Mouse (Mus musculus) hindbrain, embryonic 15.5 days (tissue): ENCODE measurements at regions not wholly inside any gene's neighbourhood (a gene's known extent, or its start where the extent isn't known, plus 50 kb on each side); places are given as distances from the start of the nearest gene placed in this dataset.
"Not testable (repeated sequence)": the region's sequence is repeated elsewhere in the genome, so short reads cannot be mapped to it uniquely, and the experiment has no call there.

Experiments used
- ATAC-seq: fragments of 200-750 bp; cut with Nextera tagmentation; 2 replicates; pipeline ENCODE4 v1.8.0; 2017; ENCODE audit warnings: low read depth, moderate number of reproducible peaks, moderate TSS enrichment; ENCODE audit not compliant: low FRiP score
- H3K27ac ChIP-seq: fragments of 300-500 bp; sonication (generic); replicated peaks from 2 replicates; pipeline ENCODE4 v1.5.1; 2015; ENCODE audit warnings: mild to moderate bottlenecking, inconsistent platforms
- H3K27me3 ChIP-seq: fragments of 300-500 bp; sonication (generic); 2 replicates; pipeline ENCODE4 v1.6.1; 2015; ENCODE audit warnings: control low read depth, inconsistent platforms
- H3K36me3 ChIP-seq: fragments of 300-500 bp; sonication (generic); 2 replicates; pipeline ENCODE4 v1.6.1; 2015; ENCODE audit warnings: control low read depth, inconsistent platforms
- H3K4me1 ChIP-seq: fragments of 300-500 bp; sonication (generic); replicated peaks from 2 replicates; pipeline ENCODE4 v1.6.1; 2015; ENCODE audit warnings: control low read depth, inconsistent platforms
- H3K4me2 ChIP-seq: fragments of 300-500 bp; sonication (generic); 2 replicates; pipeline ENCODE4 v1.6.1; 2015; ENCODE audit warnings: moderate library complexity, mild to moderate bottlenecking, inconsistent platforms
- H3K4me3 ChIP-seq: fragments of 300-500 bp; sonication (generic); 2 replicates; pipeline ENCODE4 v1.5.1; 2015; ENCODE audit warnings: mild to moderate bottlenecking, inconsistent platforms
- H3K9ac ChIP-seq: fragments of 300-500 bp; sonication (generic); 2 replicates; pipeline ENCODE4 v1.6.1; 2015; ENCODE audit warnings: inconsistent platforms
- H3K9me3 ChIP-seq: fragments of 300-500 bp; sonication (generic); 2 replicates; pipeline ENCODE4 v1.6.1; 2016; ENCODE audit warnings: control low read depth, inconsistent platforms
- WGBS: fragments of 180-500 bp; shearing (Covaris S2); methylation state at CpG from one replicate; pipeline ENCODE4 v1.1.7; 2015; 5-methylcytosine and 5-hydroxymethylcytosine counted together

DNA sequence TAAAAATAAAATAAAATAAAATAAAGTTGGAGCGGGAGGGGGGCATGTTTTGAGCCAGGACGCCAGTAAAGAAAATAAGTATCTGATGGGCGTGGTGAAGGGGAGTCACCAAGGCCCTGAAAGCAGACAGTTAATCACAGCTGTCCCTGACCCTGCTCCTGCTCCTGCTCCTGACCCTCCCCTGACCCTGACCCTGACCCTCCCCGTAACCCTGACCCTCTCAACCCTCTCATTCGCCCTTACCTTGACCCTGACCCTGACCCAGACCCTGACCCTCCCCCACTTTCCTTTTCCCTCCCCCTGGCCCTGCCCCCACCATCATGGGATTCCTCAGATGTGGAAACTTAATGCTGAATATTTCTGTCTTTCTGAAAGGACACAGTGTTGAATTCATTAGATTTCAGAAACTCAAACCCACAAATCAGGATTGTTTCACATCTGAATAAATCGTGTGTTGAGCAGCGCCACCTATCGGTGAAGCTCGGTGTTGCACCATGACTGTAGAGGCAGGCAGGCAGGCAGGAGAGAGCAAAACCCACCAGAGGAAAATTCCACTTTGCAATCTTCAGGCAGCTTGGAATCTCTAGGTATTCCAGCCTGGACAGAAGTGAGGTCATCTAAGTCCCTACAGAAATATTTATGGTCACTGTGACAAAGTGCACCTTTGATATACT, 145.9 kb upstream of the Rhobtb1 start:
- Histone ChIP-seq H3K9ac (no peak overlapping the region), H3K4me2 (no peak overlapping the region), H3K9me3 (no peaks in the 10 kb centered on the region), H3K27ac (no peak overlapping the region), H3K27me3 (no peaks in the 10 kb centered on the region), H3K36me3 (no peaks in the 10 kb centered on the region), H3K4me3 (no peak overlapping the region), H3K4me1 (no peaks in the 10 kb centered on the region)
- ATAC-seq, result no peak
- WGBS, result 48% methylated on average over 9 of the region's 9 CpGs

DNA sequence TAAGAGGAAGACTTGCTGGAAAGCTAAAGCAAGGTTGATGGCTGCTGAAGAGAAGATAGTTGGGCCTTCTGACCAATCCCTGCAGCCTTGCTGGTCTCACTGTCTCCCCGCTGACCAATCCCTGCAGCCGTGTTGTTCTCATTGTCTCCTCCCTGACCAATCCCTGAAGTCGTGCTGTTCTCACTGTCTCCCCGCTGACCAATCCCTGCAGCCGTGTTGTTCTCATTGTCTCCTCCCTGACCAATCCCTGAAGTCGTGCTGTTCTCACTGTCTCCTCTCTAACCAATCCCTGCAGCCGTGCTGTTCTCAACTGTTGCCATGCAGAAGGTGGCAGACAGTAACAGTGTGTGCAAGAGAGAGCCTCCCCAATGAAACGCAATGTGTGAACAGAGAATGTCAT, 142.6 kb upstream of the Rhobtb1 start:
- not testable (repeated sequence) for ATAC-seq, H3K9me3 ChIP-seq, H3K36me3 ChIP-seq, H3K9ac ChIP-seq, H3K4me1 ChIP-seq, H3K27me3 ChIP-seq, H3K27ac ChIP-seq, H3K4me2 ChIP-seq, H3K4me3 ChIP-seq
- WGBS, result 93% methylated on average over 8 of the region's 8 CpGs

DNA sequence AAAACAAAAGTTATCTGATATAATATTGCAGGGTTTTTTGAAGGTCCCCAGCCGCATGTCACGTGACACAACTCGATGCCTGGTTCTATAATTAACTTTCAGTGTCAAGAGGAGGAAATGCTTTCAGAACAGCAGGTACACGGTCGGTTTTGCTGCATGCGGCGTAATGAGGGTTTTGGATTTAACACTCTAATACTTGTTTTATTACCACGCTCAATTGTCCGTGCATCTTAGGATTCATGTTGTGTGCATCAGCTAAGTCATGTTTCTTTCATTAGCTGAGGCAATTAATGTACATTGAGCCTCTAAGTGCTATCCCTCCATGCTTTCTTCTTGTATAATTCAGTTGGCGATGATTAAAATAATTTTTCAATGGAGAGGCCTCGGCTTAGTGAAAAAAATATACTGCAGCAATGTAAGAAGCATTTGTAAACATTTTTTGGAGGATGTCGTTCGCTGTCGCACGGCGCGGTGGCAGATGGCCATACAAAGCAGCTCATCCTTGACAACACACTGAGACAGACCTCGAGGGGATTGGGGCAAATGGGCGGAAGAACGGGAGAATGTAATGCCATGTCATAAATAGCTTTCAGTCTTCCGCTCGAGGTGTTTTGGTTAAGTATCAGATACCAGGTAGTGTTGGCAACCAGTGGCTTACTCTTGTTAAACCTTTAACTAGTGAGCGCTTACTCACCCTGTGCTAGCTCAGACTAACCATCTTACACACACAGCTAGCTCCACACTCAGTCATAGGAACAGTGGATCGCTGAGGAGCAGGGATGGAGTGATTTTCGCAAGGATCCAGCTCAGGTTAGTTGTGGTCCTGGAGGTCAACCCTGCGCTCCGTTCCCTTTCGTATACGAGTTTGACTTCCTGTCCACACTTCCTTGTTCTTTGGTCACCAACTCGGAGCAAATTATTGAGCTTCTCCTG, 130.2 kb upstream of the Rhobtb1 start:
- no peaks in the 10 kb centered on the region for H3K27me3 ChIP-seq
- no peaks in the 10 kb centered on the region for H3K9me3 ChIP-seq
- H3K4me3 ChIP-seq, result peak overlapping the region; percentile 15; the same call in 1 of the 2 replicates
- ATAC-seq, result peak; percentile 65; the same call in 1 of the 2 replicates
- 47% methylated on average over 30 of the region's 30 CpGs for WGBS
- no peaks in the 10 kb centered on the region for H3K36me3 ChIP-seq
- peaks cover 11% of the 10 kb centered on the region for H3K4me1 ChIP-seq
- 0 out of 2 replicates have a peak overlapping the region, but pooled peaks have one; percentile 8 for H3K9ac ChIP-seq
- H3K27ac ChIP-seq, result peak overlapping the region; percentile 66
- peak overlapping the region; percentile 46 for H3K4me2 ChIP-seq

DNA sequence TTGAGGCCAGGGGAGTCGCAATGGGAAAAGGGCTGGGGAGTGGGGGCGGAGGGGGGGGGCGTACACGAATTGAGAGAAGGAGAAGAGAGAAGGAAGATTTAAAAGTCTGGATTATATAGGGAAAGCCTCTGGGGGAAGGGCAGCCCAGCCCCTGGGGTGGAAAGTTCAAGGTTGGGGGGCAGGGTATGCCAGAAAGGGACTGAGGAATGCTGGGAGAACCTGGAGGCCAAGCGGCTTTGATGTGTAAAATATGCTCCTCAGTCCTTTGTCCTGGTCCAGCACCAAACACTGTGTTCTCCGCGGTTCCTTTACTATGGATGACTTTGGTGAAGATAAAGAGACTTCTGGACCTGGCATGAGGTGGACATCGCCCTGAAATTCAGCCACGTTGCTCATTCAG, 117.8 kb upstream of the Rhobtb1 start:
- Histone ChIP-seq H3K27me3 (no peaks in the 10 kb centered on the region), H3K4me3 (no peak overlapping the region), H3K27ac (no peak overlapping the region), H3K9me3 (no peaks in the 10 kb centered on the region), H3K4me2 (no peak overlapping the region), H3K36me3 (no peaks in the 10 kb centered on the region), H3K4me1 (no peaks in the 10 kb centered on the region), H3K9ac (no peak overlapping the region)
- no peak for ATAC-seq
- 70% methylated on average over 9 of the region's 9 CpGs for WGBS

DNA sequence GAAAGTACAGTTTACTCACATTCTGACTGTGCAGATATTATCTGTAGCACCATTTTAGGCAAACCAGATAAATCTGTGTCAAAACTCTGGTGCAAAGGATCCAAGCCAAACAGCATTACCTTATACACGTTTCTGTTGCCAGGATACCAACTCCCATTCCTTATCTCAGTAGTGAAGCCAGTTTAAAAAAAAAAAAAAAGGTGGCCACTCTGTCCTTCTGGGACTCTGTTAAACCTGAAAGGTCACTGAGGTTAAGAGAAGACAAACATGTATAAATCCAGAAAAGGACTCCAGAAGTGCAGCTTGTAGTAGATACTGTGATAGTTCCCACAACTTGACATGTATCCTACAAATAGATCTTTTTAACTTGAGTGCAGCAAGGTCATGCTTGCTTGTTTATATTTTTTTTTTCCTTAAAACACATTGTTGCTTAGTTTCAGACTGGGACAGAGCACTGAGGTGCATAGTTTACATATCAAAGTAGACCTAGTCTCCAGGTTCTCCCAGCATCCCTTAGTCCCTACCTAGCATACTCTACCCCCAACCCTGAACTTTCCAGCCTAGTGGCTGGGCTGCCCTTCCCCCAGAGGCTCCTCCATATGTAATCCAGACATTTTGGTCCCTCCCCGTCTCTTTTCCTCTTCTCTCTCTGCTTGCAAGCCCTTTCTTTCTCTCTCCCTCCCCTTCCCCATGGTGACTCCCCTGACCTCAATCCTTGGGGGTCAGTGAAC, 116.7 kb upstream of the Rhobtb1 start:
- Histone ChIP-seq H3K27me3 (no peaks in the 10 kb centered on the region), H3K4me3 (no peak overlapping the region), H3K4me1 (no peaks in the 10 kb centered on the region), H3K36me3 (no peaks in the 10 kb centered on the region), H3K9me3 (no peaks in the 10 kb centered on the region), H3K27ac (no peak overlapping the region), H3K4me2 (no peak overlapping the region), H3K9ac (no peak overlapping the region)
- no peak for ATAC-seq
- WGBS, result 41% methylated on average over 2 of the region's 2 CpGs

DNA sequence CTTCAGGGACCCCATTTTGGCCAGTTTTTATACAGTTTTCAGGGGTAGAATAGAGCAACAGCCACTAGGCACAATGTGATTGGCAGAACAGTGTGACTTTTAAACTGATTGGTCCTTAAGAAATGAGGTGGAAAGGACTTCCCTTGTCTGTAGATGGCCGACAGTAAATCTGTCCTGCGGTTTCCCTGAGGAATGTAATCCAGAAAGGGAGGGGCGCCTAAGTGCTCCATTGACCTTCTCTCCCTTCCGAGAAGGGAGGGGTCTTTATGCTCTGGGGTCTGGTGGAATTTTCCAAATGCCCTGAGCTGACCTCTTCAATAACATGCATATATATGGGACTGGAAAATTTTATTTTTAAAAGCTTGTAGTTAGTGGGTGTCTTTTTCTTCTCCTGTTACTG, 115.7 kb upstream of the Rhobtb1 start:
- not testable (repeated sequence) for H3K9ac ChIP-seq, H3K27me3 ChIP-seq, ATAC-seq, H3K4me1 ChIP-seq, H3K4me3 ChIP-seq, H3K9me3 ChIP-seq, H3K27ac ChIP-seq, H3K36me3 ChIP-seq, H3K4me2 ChIP-seq
- 84% methylated on average over 4 of the region's 4 CpGs for WGBS

DNA sequence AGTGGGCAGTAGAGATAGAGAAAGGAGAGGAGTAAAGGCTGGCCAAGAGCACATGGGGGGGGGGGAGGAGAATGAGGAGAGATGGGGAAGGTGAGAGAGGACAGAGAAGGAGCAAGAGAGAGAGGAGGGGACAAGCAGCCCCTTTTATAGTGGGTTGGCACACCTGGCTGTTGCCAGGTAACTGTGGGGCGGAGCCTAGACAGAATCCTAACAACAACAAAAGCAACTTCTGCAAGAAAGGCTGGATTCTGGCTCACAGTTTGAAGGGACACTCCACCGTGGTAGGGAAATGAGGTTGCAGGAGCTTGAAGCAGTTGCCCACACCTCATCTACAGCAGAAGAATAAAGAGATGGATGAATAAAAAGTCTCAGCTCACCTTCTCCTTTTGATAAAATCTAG, 115.1 kb upstream of the Rhobtb1 start:
- H3K27me3 ChIP-seq, result no peaks in the 10 kb centered on the region
- H3K4me2 ChIP-seq, result no peak overlapping the region
- no peak overlapping the region for H3K27ac ChIP-seq
- H3K9me3 ChIP-seq, result no peaks in the 10 kb centered on the region
- 64% methylated on average over 2 of the region's 2 CpGs for WGBS
- H3K36me3 ChIP-seq, result no peaks in the 10 kb centered on the region
- H3K9ac ChIP-seq, result no peak overlapping the region
- no peak for ATAC-seq
- no peak overlapping the region for H3K4me3 ChIP-seq
- no peaks in the 10 kb centered on the region for H3K4me1 ChIP-seq

DNA sequence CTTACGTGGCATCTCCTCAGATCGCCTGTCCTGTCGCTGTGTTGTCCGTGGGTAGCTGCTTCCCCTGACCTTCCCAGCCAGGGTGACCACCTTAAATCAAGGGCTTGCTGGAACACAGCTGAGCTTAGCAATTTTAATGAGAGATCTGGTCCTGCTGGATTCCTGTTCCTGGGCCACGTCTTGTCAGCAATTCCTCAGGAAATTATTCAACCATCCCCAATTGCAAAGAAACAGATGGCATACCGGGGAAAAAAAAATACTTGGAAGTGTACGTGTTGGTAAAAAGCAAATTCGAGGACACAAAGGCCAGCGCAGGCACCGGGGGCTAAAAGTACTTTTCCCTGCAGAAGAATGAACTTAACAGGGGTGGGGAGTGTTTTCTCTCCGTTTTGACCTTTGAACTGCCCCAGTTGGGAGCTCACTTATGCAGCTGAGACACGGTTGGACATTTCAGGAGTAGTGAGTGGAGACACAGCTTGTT, 107.0 kb upstream of the Rhobtb1 start:
- 17% methylated on average over 12 of the region's 12 CpGs for WGBS
- Histone ChIP-seq H3K4me3 (no peak overlapping the region), H3K9me3 (no peaks in the 10 kb centered on the region), H3K9ac (no peak overlapping the region), H3K4me2 (0 out of 2 replicates have a peak overlapping the region, but pooled peaks have one; percentile 2), H3K27ac (no peak overlapping the region), H3K36me3 (no peaks in the 10 kb centered on the region), H3K27me3 (no peaks in the 10 kb centered on the region), H3K4me1 (peaks cover 27% of the 10 kb centered on the region)
- no peak; the same call in 1 of the 2 replicates for ATAC-seq

DNA sequence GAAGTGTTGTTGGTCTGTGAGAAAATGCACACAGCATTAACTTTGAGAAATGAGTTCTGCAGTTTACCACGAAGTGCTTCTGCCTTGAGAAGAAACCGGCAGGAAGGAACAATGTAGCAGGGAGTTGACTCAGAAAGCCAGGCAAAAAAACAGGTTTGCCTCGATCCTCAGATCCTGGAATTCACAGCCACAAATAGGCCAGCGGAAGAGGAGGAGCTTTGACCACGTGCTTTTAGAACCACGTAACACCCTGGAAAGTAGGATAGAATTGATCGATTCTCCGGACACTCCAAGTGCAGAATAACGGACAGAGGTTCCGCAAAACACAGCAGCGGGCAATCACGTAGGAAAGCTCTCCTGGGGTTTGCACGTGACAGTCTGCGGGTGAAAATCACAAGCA, 106.0 kb upstream of the Rhobtb1 start:
- no peaks in the 10 kb centered on the region for H3K36me3 ChIP-seq
- no peak overlapping the region for H3K9ac ChIP-seq
- ATAC-seq, result no peak
- no peaks in the 10 kb centered on the region for H3K27me3 ChIP-seq
- no peaks in the 10 kb centered on the region for H3K9me3 ChIP-seq
- 45% methylated on average over 14 of the region's 14 CpGs for WGBS
- H3K4me1 ChIP-seq, result peaks cover 27% of the 10 kb centered on the region
- H3K4me3 ChIP-seq, result no peak overlapping the region
- H3K4me2 ChIP-seq, result peak overlapping the region; percentile 43
- no peak overlapping the region for H3K27ac ChIP-seq

DNA sequence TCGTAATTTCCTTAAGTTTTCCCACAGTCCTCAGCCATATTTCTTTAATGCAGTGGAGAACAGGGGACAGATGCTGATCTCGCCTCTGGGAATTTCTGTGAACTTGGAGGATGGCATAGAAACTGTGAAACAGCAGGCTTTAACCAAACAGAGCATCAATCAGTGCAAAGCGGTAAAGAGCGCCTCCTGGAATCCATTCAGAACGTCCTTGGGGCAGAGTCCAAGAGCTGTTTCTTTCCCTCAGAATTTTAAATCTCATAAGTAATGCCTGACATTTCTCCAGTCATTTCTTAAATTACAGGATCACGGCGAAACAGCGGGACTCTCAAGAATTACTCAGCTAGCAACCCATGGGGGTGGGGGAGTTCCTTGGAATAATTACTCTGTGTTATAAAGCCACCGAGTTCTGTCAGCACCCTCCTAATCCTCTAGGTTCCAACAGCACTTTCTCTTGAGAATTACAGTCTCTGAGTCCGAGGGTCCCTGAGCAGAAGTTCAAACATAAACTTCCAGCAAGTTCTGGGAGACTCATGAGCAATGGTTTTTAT, 105.2 kb upstream of the Rhobtb1 start:
- Histone ChIP-seq H3K36me3 (no peaks in the 10 kb centered on the region), H3K4me1 (peaks cover 27% of the 10 kb centered on the region), H3K27ac (no peak overlapping the region), H3K27me3 (no peaks in the 10 kb centered on the region), H3K4me2 (no peak overlapping the region; the same call in 1 of the 2 replicates), H3K9ac (no peak overlapping the region), H3K9me3 (no peaks in the 10 kb centered on the region), H3K4me3 (no peak overlapping the region)
- ATAC-seq, result no peak
- WGBS, result 27% methylated on average over 10 of the region's 10 CpGs

DNA sequence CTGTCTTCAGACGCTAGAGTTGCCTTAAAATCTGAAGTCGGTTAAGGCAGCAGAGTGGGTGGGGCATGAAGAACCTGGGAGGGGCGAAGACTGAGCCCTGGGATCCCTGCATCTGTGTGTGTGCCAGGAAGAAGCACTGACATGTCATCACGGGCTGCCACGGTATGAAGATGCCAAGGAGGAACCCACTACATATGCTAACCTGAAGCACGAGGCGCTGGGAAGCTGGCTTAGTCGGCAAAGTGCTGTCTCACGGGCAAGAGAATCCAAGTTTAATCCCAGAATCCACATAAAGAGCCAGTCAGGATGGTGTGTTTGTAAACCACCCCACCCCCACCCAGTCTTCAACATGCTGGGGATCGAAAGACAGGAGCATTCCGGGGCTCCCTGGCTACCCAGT, 73.2 kb upstream of the Rhobtb1 start:
- H3K9ac ChIP-seq, result no peak overlapping the region
- no peak for ATAC-seq
- no peak overlapping the region for H3K27ac ChIP-seq
- WGBS, result 77% methylated on average over 11 of the region's 11 CpGs
- no peaks in the 10 kb centered on the region for H3K4me1 ChIP-seq
- H3K4me3 ChIP-seq, result no peak overlapping the region
- H3K36me3 ChIP-seq, result no peaks in the 10 kb centered on the region
- H3K4me2 ChIP-seq, result no peak overlapping the region
- no peaks in the 10 kb centered on the region for H3K27me3 ChIP-seq
- no peaks in the 10 kb centered on the region for H3K9me3 ChIP-seq
